Mouse (Mus musculus) v-Abl transformed pro-B cells (cell line): ENCODE data around the gene Med27.

Experiments
- in situ Hi-C, 2 experiments: fragments of 400-800 bp; cut with MboI; formaldehyde crosslinking; loops; one replicate each; pipeline ENCODE4 v1.15.1; 2025; ENCODE audit not compliant: unreplicated experiment in 2 of 2

The Med27 gene

DNA sequence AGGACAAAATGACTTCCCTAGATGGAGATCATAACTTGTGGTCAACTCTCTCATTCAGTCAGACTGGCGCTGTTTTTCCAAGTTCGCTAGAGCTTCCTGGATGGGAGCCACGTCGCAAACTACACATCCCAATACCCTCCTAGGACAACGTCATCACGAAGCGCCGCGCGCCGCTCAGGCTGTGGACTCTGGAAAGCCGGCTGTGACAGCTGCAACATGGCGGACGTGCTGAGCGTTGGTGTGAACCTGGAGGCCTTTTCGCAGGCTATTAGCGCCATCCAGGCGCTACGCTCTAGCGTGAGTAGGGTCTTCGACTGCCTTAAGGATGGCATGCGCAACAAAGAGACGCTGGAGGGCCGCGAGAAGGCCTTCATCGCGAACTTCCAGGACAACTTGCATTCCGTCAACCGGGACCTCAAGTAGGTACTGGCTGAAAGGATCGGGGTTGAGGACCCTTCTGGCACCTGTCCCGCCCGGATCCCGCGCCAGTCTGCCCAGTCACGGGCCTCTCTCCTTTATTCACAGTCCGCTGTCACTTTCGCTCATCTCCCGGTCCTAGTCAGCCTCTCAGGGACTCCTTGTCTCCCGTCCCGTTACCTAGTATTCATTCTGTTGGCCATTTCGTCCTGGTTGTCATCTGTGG is at the start of gene Med27:
Gene Med27 (plus strand): TSS at position 191 of the 643 bp plus-strand sequence.
- in situ Hi-C loops: no loop called here

DNA sequence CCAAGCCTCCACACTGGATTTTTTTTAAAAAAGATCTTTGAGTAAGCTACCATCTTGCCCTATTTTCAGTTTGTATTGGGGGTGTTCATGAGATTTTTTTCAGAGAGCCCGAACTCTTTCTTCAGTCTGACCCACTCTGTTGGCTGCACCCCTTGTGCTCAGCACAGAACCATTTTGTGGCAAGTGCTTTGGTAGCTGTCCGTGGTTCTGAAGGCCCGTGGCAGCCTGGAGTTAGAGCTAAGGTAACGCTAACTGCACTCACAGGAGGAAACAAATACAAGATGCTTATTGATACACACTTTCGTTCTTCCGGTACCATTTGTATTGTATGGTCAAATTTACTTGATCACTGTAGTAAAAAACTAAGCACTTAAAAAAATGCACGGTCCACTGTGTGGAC is 36.7 kb upstream of the Med27 start:
- in situ Hi-C loops: loop anchor here in 1 of 2 experiments (25.0 kb wide), 1 partner anchor 1552 kb away; no protein-coding TSS in a partner anchor

DNA sequence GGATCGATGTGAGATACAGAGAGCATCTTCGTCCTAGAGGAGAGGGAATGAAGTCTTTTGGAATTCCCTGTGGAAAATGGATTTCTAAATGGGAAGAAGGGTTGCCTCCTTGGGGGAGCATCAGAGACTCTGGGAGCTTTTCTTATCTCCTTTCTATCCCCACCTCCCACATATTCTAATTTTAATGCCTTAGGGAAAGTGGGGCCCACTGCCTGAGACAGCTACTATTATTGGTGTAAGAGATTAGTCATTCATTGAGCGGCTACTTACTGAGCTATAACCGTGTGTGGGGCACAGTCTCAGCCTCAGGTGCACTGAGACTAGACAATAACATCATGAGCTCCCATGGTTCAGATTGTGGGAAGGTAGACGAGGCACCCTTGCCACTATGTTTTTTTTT is 34.6 kb upstream of the Med27 start:
- in situ Hi-C loops: loop anchor here in 1 of 2 experiments (25.0 kb wide), 1 partner anchor 1550 kb away; no protein-coding TSS in a partner anchor

DNA sequence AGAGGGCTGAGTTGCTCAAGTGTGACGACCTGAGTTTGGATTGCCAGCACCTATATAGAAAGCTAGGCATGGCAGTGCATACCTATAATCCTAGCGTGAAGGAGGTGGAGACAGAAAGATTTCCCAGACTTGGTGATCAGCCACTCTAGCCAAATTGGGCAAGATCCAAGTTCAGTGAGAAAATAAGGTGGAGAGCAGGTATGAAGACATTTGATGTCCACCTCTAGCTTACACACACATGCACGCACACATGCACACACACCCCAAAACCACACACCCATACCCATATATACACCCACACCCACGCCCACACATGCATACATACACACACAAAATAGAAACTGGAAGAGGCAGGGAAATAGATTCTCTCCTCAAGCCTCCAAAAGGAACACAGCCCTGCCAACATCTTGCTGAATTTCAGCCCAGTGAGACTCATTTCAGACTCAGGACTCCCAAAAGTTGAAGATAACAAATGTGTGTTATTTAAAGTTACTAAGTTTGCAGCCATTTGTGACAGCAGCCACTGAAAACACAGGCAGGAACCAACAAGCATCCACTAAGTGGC is 28.6 kb upstream of the Med27 start:
- in situ Hi-C loops: loop anchor here in 1 of 2 experiments (25.0 kb wide), 1 partner anchor 1544 kb away; no protein-coding TSS in a partner anchor

DNA sequence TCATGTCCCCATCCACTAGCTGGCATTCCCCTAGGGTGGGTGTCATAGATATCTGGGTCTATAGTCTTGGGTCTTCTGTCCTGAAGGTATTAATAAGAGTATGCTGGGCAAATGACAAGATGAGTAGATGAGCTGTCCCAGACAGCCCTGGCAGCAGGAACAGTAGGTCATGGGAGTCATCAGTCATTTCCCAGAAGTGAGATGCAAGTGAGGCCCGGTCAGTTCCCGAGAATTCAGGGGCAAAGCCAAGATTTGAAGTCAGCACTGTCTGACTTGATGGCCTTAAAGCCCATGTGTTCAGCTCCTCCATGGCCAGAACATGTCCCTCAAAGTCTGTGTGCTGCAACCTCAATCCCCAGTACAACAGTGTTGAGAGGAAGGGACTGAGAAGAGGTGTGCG is 28.0 kb upstream of the Med27 start:
- in situ Hi-C loops: loop anchor here in 1 of 2 experiments (25.0 kb wide), 1 partner anchor 1544 kb away; no protein-coding TSS in a partner anchor

DNA sequence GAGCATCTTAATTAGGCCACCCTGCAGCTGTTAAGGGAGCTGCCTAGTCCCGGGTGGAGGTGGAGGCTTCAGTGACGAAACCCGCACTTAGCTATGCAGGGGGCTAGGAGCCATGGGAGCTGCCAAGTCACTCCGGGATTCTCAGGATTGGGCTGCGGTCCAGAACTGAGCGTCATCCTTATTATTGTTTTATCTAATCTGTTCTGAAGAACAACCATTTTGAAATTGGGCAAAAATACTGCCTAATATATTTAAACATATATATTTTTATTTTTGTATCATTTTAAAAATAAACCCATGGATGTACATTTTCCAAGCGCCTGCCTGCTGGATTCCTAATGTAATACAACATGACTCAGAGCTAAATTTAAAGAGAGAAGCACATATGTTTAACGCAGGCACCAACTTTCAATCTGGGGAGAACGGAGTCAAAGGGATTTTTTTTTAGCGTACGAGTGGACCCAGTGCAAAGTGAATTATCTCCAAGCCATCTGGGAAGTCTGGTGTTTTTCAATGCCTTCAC is 26.3 kb upstream of the Med27 start:
- in situ Hi-C loops: loop anchor here in 1 of 2 experiments (25.0 kb wide), 1 partner anchor 1542 kb away; no protein-coding TSS in a partner anchor

DNA sequence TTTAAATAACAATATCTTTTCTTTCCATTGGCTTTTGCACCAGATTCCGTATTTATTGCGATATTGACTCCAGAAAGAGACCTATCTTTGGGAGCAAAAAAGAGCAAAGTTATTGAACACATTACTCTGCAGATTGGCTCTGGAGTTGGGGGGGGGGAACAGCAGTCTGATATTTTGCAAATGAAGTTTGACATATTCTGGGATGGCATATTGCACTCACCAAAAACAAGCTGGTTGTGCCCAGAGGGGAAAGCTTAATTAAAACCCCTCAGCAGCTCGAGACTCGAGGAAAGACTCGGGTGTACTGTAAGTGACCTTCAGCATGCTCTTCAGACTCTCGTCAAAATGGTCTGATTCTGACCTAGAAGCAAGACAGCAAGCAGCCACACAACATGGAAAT is 25.8 kb upstream of the Med27 start:
- in situ Hi-C loops: loop anchor here in 1 of 2 experiments (25.0 kb wide), 1 partner anchor 1542 kb away; no protein-coding TSS in a partner anchor

DNA sequence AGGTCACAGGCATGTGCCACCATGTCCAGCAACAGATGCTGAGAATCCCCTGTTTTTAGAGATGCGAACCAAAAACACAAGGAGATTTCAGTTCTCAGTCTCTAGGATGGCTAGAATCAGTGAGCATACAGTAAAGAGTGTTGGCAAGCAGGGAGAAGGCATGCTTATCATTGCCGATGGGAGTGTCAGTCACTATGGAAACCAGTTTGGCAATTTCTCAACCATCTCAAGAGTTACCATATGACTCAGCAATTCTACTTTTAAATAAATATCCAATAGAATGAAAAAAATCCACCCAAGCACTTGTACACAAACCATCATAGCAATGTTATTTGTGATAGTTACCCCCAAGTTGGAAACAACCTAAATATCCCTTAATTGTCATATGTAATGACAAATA is 22.2 kb upstream of the Med27 start:
- in situ Hi-C loops: loop anchor here in 1 of 2 experiments (25.0 kb wide), 1 partner anchor 1538 kb away; no protein-coding TSS in a partner anchor

DNA sequence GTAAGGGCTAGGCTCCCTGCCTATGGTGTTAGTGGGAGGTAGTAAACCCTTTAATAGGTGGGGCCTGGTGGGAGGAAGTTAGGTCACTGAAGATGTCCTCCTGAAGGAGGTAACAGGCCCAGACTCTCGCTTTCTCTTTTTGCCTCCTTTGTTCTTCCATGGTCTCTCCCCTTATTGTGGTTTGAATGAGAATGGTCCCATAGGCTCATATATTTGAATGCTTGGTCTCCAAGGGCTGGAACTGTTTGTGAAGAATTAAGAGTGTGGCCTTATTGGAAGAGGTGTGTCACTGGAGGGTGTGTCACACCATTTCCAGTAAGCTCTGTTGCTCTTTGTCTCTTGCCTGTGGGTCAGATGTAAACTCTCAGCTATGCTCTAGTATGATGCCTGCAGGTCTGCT is 16.1 kb upstream of the Med27 start:
- in situ Hi-C loops: no loop called here

DNA sequence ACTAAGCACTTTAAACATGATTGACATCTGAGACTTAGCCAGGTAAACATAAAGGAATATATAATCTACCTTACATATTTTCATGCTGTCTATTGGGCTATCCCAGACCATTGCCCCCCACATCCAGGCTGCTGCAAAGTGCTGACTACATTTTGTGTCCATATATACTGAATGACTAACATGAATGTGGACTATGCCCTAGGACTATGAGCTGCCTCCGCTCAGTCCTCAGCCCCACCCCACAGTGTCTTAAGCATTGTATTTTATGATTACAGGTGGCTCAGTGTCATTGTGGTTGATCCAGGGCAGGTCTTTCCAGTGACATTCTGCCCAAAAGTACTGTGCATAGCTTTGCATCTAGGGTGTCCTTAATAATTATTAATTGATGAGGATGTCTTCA is 8.2 kb upstream of the Med27 start:
- in situ Hi-C loops: no loop called here

DNA sequence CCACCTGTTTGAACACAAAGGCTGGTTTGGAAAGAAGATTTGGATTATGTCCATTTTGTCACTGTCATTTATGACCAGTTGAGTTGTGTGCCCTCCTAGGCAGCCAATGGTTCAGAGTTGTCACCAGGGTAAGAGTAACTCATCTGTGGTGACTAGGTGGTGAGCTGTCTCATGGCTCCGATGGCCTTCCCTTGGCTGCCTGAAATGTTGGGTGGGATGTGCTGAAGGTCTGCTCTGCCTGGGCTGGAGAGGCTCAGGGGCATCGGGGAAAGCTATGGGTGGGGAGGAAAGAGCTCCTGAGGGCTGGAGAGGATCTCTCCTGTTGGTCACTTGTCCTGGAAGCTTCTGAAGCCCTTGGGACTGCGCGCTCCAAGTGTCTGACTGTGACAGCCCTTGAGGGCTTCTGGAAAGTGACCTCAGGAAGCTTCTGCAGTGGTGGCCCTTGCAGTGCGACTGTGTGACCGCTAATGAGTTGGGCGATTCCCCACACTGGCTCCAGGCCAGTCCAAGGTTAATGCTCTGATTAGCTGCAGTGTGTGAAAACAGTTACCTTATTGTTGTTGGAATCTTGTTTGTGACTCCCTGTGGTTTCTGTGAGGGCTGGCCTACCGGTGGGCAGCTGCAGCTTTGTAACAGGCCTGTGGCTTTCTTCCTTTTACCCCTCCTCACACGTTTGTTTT is 12.2 kb downstream of the Med27 start:
- in situ Hi-C loops: no loop called here

DNA sequence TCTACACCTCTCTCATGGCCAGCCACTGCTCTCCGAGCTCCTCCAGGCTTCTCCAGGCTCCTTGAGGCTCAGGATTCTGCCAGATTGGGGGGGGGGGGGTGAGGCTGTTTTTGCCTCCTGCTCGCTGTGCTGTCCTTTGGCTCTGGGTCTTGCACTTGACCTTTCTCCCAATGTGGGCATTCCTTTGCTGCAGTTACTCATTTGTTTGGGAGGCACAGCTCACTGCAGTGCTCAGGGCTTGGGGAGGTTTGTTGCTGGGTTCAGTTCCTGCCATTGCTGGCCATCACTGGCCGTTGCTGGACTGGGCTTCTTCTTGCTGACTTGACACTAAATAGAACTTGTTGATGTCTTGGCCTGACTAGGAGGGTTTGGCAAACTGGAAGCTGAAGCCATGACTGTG is 14.3 kb downstream of the Med27 start:
- in situ Hi-C loops: no loop called here

DNA sequence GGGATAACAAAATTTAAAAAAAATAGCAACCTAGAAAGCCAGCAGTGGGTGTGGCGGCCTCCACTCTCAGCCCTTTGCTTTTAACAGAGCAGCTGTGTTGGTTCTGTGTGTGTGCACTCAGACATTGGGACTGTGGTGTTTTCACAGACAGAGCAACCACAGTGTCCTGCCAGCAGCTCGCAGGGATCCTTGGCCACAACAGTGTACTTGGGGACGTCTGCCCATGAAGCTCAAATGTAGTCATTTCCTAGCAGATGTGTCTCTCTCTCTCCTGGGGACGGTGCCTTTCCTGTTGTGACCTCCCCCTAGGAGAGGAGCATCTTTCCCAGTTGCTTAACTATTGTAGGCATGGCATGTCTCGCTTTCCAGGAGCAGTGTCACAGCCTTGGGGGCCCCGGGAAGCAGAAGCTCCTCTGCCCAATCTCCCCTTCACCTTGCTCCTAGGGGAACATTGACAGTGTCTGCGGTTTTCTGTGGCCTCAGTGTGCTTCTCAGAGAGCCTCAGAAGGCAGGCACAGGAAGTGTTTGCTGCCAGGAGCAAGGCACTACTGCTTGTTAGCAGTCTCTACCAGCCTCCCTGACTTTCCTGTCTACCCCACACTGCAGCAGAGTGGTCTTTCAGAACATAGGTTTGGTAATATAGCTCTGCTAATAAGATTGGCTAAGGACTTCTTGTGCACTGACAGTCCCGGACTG is 18.5 kb downstream of the Med27 start:
- in situ Hi-C loops: no loop called here

DNA sequence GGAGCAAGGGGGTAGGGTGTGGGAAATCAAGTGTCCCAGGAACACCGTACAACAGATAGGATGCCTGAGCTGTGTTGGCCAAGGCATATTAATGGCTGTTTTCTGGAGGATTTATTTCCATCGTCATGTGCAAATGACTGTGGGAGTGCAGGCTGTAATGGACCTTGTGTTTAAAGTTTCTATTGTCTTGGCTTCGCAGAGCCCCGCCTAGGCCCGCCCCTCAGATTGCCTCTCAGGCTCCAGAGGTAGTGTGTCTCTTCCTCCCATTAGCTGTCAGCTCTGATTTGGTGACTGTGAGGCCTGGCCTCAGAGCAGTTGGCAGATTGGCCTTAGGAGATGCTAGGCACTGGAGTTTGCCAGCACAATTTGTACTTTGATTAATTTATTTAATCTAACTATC is 22.1 kb downstream of the Med27 start:
- in situ Hi-C loops: no loop called here

DNA sequence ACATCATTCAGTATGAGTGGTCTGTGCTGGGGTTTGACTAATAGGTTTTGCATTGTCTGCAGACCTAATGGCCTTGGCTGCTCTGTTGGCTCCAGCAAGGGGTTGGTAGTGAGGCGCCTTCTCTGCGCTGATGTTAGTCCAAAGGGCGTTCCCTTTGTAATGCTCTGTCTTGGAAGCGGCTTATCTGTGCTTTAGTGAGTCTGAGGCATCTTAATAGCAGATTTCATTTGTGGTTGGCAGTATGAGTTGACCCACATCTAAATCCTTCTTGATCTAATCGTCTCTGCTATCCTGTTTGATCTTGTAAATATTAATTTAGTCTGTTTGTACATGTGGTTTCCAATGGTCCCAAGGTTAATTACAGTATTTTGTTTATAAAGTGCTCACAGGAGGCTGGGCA is 25.6 kb downstream of the Med27 start:
- in situ Hi-C loops: no loop called here

DNA sequence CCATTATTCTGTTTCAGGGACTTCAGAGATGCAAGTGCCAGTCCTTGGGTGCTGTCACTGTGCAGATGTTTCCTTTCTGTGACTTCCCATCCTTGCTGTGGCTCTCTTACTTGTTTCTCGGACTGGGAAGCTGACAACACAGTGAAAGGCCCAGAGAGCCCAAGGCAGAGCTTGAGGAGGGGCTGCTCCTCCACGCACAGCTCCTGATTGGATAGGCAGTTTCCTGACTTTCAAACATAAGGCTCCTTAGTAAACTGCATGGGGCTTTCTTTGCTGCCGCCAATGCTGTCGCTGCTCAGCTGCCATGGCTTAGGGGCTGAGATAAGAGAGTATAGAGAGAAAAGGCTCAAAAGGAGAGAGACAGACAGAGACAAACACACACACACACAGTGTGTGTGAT is 35.1 kb downstream of the Med27 start:
- in situ Hi-C loops: no loop called here

DNA sequence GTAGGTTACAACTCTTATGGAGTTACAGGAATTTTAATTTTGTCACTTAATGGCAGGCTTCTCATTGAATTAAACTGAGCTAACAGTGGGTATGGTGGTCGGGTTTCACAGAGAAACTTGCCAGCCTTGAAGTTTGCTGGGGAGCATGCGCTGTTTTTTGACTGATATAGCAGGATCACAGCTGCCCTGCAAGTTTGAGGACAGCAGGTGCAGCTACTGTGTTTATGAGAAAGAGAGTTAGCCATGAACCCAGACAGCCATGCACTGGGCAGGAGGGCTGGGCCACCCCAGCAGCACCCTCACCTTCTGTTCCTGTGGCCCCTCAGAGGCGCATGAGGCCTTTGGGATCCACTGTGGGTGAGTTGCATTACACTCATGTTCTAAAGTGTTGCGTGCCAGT is 36.0 kb downstream of the Med27 start:
- in situ Hi-C loops: no loop called here

DNA sequence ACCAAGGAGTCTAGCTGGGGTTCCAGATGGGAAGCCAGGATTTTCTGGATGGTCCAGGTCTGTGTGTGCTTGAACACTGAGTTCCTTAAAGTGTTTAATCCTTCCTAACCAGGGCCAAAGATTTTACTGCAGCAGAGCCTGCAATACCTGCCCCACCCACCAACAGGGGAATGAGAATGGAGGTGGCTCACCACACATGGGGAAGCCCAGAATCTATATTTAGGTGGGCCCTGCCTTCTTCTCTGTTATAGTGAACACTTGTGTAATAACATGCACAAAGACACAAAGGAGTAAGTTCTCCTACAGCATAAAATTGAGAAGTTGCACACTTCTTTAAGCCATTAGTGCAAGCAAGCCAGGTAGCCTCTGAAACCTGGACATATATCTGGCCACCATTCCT is 36.5 kb downstream of the Med27 start:
- in situ Hi-C loops: no loop called here

DNA sequence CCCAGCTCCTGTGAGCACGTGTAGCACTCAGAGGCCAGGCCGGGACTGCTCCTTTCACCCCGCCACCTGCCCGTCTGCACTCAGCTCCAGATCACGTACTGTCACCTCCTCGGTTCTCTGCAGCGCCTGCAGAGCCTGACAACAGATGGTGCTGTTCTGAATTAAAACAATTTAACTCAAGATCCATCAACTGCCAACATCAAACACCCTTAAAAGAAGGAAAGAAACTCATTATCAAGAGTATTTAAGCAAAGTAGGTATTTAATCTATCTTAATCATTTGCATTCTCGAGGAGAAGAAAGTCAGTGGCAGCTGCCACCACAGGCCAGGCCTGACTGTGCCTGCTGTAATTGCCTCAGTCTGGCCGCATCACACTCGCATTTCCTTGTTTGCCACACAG is 38.8 kb downstream of the Med27 start:
- in situ Hi-C loops: no loop called here

DNA sequence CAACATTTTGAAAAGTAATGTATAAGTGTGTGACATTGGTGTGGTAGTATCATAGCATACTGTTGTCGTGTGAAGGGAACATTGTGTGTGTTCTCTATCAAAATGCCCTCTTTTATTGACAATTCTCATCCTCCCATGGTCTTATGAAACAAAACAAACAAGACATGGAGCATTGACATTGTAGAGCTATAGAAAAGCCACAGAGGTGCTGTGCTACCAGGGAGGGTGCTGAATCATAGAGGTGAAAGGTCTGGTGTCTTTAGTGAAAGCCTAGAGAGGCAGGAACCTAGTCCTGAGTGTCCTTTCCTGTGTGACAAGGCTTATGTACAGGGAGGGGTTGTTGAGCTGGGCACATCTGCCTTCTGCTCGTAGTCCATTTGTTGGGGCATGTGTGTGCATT is 40.6 kb downstream of the Med27 start:
- in situ Hi-C loops: no loop called here

DNA sequence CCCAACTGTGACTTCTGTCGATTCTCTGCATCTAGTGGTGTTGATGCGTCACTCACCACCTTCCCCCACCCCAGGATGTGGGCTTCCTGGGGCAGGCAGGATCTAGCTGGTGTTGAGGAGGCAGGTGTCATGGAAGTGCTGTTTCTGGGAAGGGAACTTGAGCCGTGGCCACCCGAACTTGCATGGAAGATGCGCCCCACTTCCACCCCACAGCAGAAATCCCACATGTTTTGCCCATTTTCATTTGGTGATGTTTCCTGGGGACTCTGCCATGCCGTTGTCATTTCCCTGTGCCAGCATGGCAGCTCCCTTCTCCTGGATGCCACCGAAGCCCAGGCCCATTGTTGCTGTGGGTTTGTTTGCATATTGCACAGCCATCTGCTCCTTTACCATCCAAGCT is 42.3 kb downstream of the Med27 start:
- in situ Hi-C loops: no loop called here
